Mouse (Mus musculus) limb, embryonic 14.5 days (tissue): Measurements from ENCODE around the gene Impg1. TPM values are rescaled to one million over a fixed set of nuclear protein-coding genes. Genes with fewer than 3 reads are reported as not detected.

Experiments used
- ATAC-seq: fragments of 200-750 bp; cut with Nextera tagmentation; 2 replicates; pipeline ENCODE4 v1.8.0; 2017; ENCODE audit warnings: low read depth, moderate number of reproducible peaks, moderate TSS enrichment; ENCODE audit not compliant: low FRiP score
- DNase-seq: peaks from one replicate; pipeline ENCODE4 v3.0.0-alpha.2; 2015; ENCODE audit warnings: low spot score
- H3K27ac ChIP-seq: fragments of 300-500 bp; sonication (generic); replicated peaks from 2 replicates; pipeline ENCODE4 v1.5.1; 2014; ENCODE audit warnings: low read depth, mild to moderate bottlenecking, low read length, moderate library complexity, mixed read lengths
- H3K27me3 ChIP-seq: fragments of 300-500 bp; sonication (generic); 2 replicates; pipeline ENCODE4 v1.6.1; 2014; ENCODE audit warnings: low read length, mixed read lengths; ENCODE audit not compliant: control insufficient read depth, insufficient read depth
- H3K36me3 ChIP-seq: fragments of 300-500 bp; sonication (generic); 2 replicates; pipeline ENCODE4 v1.6.1; 2014; ENCODE audit warnings: mild to moderate bottlenecking, low read length, moderate library complexity, mixed read lengths; ENCODE audit not compliant: control insufficient read depth, insufficient read depth
- H3K4me1 ChIP-seq: fragments of 300-500 bp; sonication (generic); 2 replicates; pipeline ENCODE4 v1.6.1; 2014; ENCODE audit warnings: antibody characterized with exemption, low read length, mixed read lengths; ENCODE audit not compliant: control insufficient read depth, insufficient read depth
- H3K4me2 ChIP-seq: fragments of 300-500 bp; sonication (generic); replicated peaks from 2 replicates; pipeline ENCODE4 v1.6.1; 2014; ENCODE audit warnings: low read depth, mild to moderate bottlenecking, low read length, moderate library complexity; ENCODE audit not compliant: severe bottlenecking
- H3K4me3 ChIP-seq: fragments of 300-500 bp; sonication (generic); replicated peaks from 2 replicates; pipeline ENCODE4 v1.5.1; 2014; ENCODE audit warnings: low read length
- H3K9ac ChIP-seq: fragments of 300-500 bp; sonication (generic); 2 replicates; pipeline ENCODE4 v1.6.1; 2014; ENCODE audit warnings: mild to moderate bottlenecking, low read depth, low read length, moderate library complexity; ENCODE audit not compliant: severe bottlenecking
- H3K9me3 ChIP-seq: fragments of 300-500 bp; sonication (generic); 2 replicates; pipeline ENCODE4 v1.6.1; 2016; ENCODE audit warnings: low read length; ENCODE audit not compliant: control insufficient read depth
- POLR2A ChIP-seq: fragments of 200-500 bp; IDR thresholded peaks from 2 replicates; pipeline ENCODE4 v1.8.0; 2012; ENCODE audit warnings: inconsistent platforms, mild to moderate bottlenecking, moderate library complexity, borderline replicate concordance; ENCODE audit not compliant: insufficient read depth, insufficient read length; ENCODE audit errors: extremely low read depth
- WGBS: fragments of 180-500 bp; shearing (Covaris S2); extraction: QIAGEN DNeasy Blood & Tissue Kit; methylation state at CpG from one replicate; pipeline ENCODE4 v1.1.7; 2014; 5-methylcytosine and 5-hydroxymethylcytosine counted together
- polyA plus RNA-seq, 2 experiments: library from polyadenylated mRNA; depleted of rRNA in 1 of 2; stranded (reverse) in 1 of 2; unstranded in 1 of 2; fragments of >200 nt; fragmentation: Nextera tagmentation in 1 of 2; extraction: Ambion mirVana in 1 of 2; gene quantifications; 2 replicates each; pipeline versions ENCODE4 v1.2.1 to v1.2.3; 2012 to 2014

Impg1 gene
- polyA plus RNA-seq, 2 experiments, result 0.05 TPM; not detected in 1

DNA sequence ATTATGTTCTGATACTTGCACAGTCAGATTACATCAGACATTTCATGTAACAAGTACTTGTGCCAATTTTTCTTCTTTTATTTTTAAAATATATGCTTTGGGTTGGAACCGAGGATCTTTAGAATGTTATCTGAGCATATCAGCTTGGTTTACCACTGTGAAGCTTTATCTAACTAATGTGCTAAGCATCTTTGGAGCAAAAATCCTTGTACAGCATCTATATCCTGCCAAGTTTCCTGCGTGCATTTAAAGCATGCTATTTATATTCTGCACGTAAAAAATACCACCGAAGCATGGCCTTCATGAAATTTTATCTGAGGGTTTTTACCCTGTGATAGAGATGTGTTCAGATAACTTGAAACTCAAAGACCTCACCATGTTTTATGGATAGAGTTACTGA, 169.2 kb downstream of the Impg1 start:
- no peaks in the 10 kb centered on the region for H3K4me1 ChIP-seq
- no peak overlapping the region for H3K4me2 ChIP-seq
- no peak overlapping the region for H3K9ac ChIP-seq
- no peaks in the 10 kb centered on the region for H3K9me3 ChIP-seq
- TF ChIP-seq POLR2A, result no peak
- WGBS, result 54% methylated on average over 4 of the region's 4 CpGs
- H3K27ac ChIP-seq, result no peak overlapping the region
- DNase-seq (no peak), ATAC-seq (no peak)
- H3K4me3 ChIP-seq, result no peak overlapping the region
- no peaks in the 10 kb centered on the region for H3K36me3 ChIP-seq
- no peaks in the 10 kb centered on the region for H3K27me3 ChIP-seq

DNA sequence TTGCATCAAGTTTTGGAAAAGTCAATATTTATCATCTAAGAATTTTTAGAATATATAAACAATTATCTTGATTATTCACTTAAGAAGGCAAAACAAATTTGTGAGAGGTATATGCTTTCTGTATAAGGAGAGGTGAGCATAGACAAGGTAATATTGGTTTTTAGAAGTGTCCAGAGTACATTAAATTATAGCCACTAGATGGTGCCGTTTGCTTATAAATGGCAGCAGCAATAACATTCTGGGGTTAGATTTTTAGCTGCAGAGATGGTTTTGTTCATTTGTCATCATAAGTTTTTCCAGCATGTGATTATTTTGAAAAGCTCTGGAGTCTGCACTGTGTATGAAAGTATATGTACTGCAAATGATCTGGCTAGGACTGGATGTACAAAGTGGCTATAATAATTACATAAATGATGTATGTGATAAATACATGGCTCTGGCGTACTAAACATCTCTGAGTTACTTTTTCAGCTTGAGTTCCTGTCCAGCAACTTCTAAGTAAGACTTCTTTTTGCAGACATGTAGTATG, 172.2 kb downstream of the Impg1 start:
- 50% methylated on average over 2 of the region's 2 CpGs for WGBS
- DNase-seq, result peak; percentile 63
- Histone ChIP-seq H3K27ac (no peak overlapping the region), H3K9me3 (no peaks in the 10 kb centered on the region), H3K4me3 (no peak overlapping the region), H3K4me1 (no peaks in the 10 kb centered on the region), H3K36me3 (no peaks in the 10 kb centered on the region), H3K27me3 (no peaks in the 10 kb centered on the region), H3K9ac (no peak overlapping the region), H3K4me2 (no peak overlapping the region)
- TF ChIP-seq POLR2A, result no peak
- no peak for ATAC-seq

DNA sequence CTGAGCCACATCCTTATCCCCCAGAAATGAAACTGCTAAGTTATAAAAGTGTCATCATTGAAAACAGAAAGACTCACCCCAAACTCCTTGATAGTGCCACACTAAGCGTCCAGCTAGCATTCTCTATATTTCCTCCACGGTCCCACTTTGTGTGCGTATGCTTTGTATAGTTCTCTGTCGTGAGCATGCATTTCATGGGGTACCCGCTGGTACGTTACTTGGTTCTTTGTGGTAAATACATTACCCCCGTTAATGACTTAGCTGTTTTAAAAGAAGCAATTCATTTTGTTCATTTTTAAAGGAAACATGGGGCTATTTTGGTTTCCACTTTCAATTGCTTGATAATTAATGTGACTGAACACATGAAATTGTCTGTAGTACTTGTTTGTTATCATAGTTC, 178.4 kb downstream of the Impg1 start:
- no peak overlapping the region for H3K9ac ChIP-seq
- no peak for ATAC-seq
- H3K9me3 ChIP-seq, result no peaks in the 10 kb centered on the region
- TF ChIP-seq POLR2A, result no peak
- no peaks in the 10 kb centered on the region for H3K4me1 ChIP-seq
- H3K27me3 ChIP-seq, result no peaks in the 10 kb centered on the region
- WGBS, result 83% methylated on average over 7 of the region's 7 CpGs
- H3K36me3 ChIP-seq, result no peaks in the 10 kb centered on the region; the same call in 1 of the 2 replicates
- DNase-seq, result no peak
- no peak overlapping the region for H3K27ac ChIP-seq
- no peak overlapping the region for H3K4me3 ChIP-seq
- no peak overlapping the region for H3K4me2 ChIP-seq

DNA sequence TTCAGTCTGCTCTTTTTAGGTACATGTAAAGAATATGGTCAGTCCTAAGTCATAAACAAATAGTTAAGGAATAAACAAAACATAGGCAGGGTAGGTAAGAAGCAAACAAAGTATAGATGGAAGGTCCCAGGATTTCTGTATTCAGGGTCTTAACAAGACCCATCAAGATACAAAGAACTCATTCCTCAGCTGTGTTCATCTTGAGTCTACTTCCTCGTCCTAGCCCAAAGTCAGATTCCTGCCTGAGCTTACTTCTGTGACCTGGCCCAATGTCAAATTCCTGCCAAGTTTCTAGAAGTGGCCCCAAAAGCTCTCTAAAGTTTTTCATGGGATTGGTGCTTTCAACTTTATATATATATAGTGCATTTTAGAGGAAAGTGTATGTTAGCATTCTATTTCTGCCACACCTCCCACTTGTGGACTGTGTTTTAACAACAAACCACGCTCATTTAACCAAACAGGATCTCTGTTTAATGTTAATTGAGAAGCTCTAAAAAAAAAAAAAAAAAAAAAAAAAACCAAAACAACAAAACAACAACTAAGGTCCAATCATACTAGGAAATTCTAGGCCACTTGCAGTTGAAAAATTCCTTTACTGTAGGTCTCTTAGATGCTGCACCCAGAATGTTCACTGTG, 180.6 kb downstream of the Impg1 start:
- Histone ChIP-seq H3K4me2 (no peak overlapping the region), H3K4me3 (no peak overlapping the region), H3K9me3 (no peaks in the 10 kb centered on the region), H3K36me3 (no peaks in the 10 kb centered on the region; the same call in 1 of the 2 replicates), H3K4me1 (no peaks in the 10 kb centered on the region), H3K27me3 (no peaks in the 10 kb centered on the region), H3K27ac (no peak overlapping the region), H3K9ac (no peak overlapping the region)
- WGBS, result 77% methylated on average over 2 of the region's 2 CpGs
- DNase-seq (no peak), ATAC-seq (no peak)
- no peak for TF ChIP-seq POLR2A

DNA sequence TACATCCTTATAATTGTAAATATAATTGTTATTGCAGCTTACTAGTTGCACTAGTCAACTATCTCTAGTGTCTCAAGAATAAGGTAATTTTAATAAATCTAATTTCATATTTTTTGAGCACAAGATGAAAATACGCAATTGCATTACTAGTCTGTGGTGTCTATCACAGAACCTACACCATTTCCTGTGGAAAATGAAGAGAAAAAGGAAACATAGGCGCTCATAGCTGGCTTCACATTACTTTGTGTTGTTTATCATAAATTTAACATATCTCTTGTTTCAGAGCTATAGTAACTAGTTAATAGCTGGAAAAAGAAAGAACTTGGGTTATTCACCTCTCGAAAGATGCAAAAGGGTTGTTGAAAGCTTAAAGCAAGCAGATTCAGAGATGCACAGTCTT, 182.9 kb downstream of the Impg1 start:
- H3K4me2 ChIP-seq, result no peak overlapping the region
- H3K4me1 ChIP-seq, result no peaks in the 10 kb centered on the region
- WGBS, result 93% methylated on average over 3 of the region's 3 CpGs
- H3K27ac ChIP-seq, result no peak overlapping the region
- DNase-seq (no peak), ATAC-seq (no peak)
- H3K9me3 ChIP-seq, result no peaks in the 10 kb centered on the region
- TF ChIP-seq POLR2A, result no peak
- no peak overlapping the region for H3K4me3 ChIP-seq
- no peaks in the 10 kb centered on the region; the same call in 1 of the 2 replicates for H3K36me3 ChIP-seq
- H3K9ac ChIP-seq, result no peak overlapping the region
- no peaks in the 10 kb centered on the region for H3K27me3 ChIP-seq
